Mouse (Mus musculus) lung, embryonic 15.5 days (tissue): ENCODE measurements around the gene Itga6. TPM values are rescaled to one million over a fixed set of nuclear protein-coding genes. Genes with fewer than 3 reads are reported as not detected.

Source experiments
- ATAC-seq: fragments of 200-750 bp; cut with Nextera tagmentation; 2 replicates; pipeline ENCODE4 v1.8.0; 2017; ENCODE audit warnings: moderate number of reproducible peaks, borderline replicate concordance; ENCODE audit not compliant: low FRiP score, low TSS enrichment; ENCODE audit errors: extremely low read depth
- H3K27ac ChIP-seq: fragments of 300-500 bp; sonication (generic); 2 replicates; pipeline ENCODE4 v1.5.1; 2015; ENCODE audit warnings: moderate library complexity, mild to moderate bottlenecking, inconsistent platforms
- H3K27me3 ChIP-seq: fragments of 300-500 bp; sonication (generic); 2 replicates; pipeline ENCODE4 v1.6.1; 2015; ENCODE audit warnings: inconsistent platforms
- H3K36me3 ChIP-seq: fragments of 300-500 bp; sonication (generic); 2 replicates; pipeline ENCODE4 v1.6.1; 2015; ENCODE audit warnings: inconsistent platforms
- H3K4me1 ChIP-seq: fragments of 300-500 bp; sonication (generic); 2 replicates; pipeline ENCODE4 v1.6.1; 2015; ENCODE audit warnings: inconsistent platforms
- H3K4me2 ChIP-seq: fragments of 300-500 bp; sonication (generic); 2 replicates; pipeline ENCODE4 v1.6.1; 2015; ENCODE audit warnings: inconsistent platforms, mild to moderate bottlenecking, moderate library complexity
- H3K4me3 ChIP-seq: fragments of 300-500 bp; sonication (generic); 2 replicates; pipeline ENCODE4 v1.5.1; 2015; ENCODE audit warnings: mild to moderate bottlenecking, inconsistent platforms
- H3K9ac ChIP-seq: fragments of 300-500 bp; sonication (generic); 2 replicates; pipeline ENCODE4 v1.6.1; 2015; ENCODE audit warnings: inconsistent platforms
- H3K9me3 ChIP-seq: fragments of 300-500 bp; sonication (generic); 2 replicates; pipeline ENCODE4 v1.6.1; 2016; ENCODE audit warnings: inconsistent platforms
- WGBS: fragments of 180-500 bp; shearing (Covaris S2); methylation state at CpG from one replicate; pipeline ENCODE4 v1.1.7; 2015; 5-methylcytosine and 5-hydroxymethylcytosine counted together
- polyA plus RNA-seq: library from polyadenylated mRNA; unstranded; fragments of >200 nt; fragmentation: Nextera tagmentation; extraction: Ambion mirVana; gene quantifications from 2 replicates; pipeline ENCODE4 v1.2.1, GENCODE M21; 2015

Gene Itga6
- polyA plus RNA-seq, 1 experiment from 2014 or later: 81.4 TPM

- Histone ChIP-seq H3K9ac (no peak overlapping the region), H3K9me3 (no peaks in the 10 kb centered on the region), H3K4me3 (no peak overlapping the region), H3K36me3 (no peaks in the 10 kb centered on the region), H3K27me3 (no peaks in the 10 kb centered on the region), H3K4me2 (no peak overlapping the region), H3K27ac (no peak overlapping the region), H3K4me1 (peaks cover 52% of the 10 kb centered on the region)
- WGBS: 89% methylated on average over 11 of the region's 11 CpGs
- ATAC-seq: no peak
Observed at GRCm38 (mm10) chr2:71810010-71810409, 64.6 kb downstream of the Itga6 start.

DNA sequence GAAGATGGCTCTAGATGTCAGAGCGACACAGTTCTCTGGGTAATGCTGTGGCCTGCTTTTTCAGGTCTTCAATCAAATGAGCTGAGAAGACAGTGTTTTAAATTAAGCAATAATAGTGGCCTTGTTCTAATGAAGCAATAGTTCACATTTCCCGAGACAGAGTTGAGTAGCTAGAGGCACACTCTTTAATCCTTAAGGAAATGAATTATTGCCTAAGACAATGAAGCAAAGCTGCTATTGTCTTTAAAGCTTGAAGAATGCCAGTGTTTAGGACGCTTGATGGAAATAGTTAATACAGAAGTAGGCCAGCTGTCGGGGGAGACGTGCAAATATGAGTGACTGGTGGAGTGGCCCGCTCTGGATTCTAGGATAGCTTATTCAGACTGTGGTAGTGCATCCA, 65.5 kb downstream of the Itga6 start:
- Histone ChIP-seq H3K9ac (no peak overlapping the region), H3K4me3 (no peak overlapping the region), H3K4me1 (peaks cover 52% of the 10 kb centered on the region), H3K36me3 (no peaks in the 10 kb centered on the region), H3K9me3 (no peaks in the 10 kb centered on the region), H3K27me3 (no peaks in the 10 kb centered on the region), H3K27ac (no peak overlapping the region), H3K4me2 (no peak overlapping the region)
- 36% methylated on average over 6 of the region's 6 CpGs for WGBS
- no peak for ATAC-seq

DNA sequence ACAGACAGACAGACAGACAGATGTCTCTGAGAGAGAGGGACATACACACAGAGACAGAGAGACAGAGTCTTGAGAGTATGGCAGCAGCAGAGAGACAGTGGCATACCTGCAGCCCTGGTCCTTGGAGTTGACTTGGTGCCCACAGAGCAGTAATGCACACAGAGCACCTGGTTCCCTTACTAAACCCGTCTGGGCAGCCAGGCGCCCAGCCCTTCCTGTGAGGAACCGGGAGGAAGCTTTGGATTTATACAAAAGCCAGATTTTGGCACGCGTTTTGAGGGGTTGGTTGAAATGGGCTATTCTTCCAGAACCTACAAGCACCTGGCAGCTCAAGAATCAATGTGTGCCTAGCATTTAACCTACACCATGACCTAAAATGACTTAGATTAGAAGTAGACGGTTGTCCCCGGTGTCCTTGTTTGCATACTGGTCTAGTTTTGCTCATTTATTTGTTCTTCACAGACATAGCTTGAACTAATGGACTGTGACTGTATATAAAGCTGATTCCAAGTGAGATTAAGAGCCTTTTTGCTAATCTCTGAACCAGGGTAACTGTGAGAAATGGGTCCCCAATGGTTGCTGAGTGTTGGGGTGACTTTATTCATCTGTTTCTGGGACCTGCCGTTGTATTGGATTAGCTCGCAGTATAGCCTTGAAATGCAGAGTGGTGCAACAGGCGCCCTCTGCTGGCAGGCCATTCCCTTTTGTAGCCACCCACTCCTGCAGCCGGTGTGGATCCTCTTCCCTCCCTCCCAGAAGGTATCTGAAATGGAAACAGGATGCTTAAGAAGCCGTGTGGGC, 67.0 kb downstream of the Itga6 start:
- Histone ChIP-seq H3K9me3 (no peaks in the 10 kb centered on the region), H3K27ac (peak overlapping the region; percentile 48), H3K27me3 (no peaks in the 10 kb centered on the region), H3K9ac (no peak overlapping the region), H3K4me1 (peaks cover 50% of the 10 kb centered on the region), H3K4me2 (peak overlapping the region; percentile 8), H3K36me3 (0 out of 2 replicates have a peak, but pooled peaks cover 2% of the 10 kb centered on the region), H3K4me3 (no peak overlapping the region)
- 21% methylated on average over 12 of the region's 12 CpGs for WGBS
- ATAC-seq: peak; percentile 49; the same call in 1 of the 2 replicates

GRCm38 (mm10) chr2:71813022-71813358, 67.6 kb downstream of the Itga6 start:
- Histone ChIP-seq H3K4me1 (peaks cover 50% of the 10 kb centered on the region), H3K4me2 (no peak overlapping the region), H3K36me3 (0 out of 2 replicates have a peak, but pooled peaks cover 2% of the 10 kb centered on the region), H3K27ac (no peak overlapping the region), H3K9me3 (no peaks in the 10 kb centered on the region), H3K9ac (no peak overlapping the region), H3K27me3 (no peaks in the 10 kb centered on the region), H3K4me3 (no peak overlapping the region)
- WGBS: 70% methylated on average over 6 of the region's 9 CpGs
- ATAC-seq: no peak

- H3K4me1 ChIP-seq: peaks cover 50% of the 10 kb centered on the region
- H3K27ac ChIP-seq: 0 out of 2 replicates have a peak overlapping the region, but pooled peaks have one; percentile 8
- ATAC-seq: 0 out of 2 replicates have a peak, but pooled peaks have one; percentile 31
- 55% methylated on average over 8 of the region's 8 CpGs for WGBS
- no peak overlapping the region for H3K9ac ChIP-seq
- no peaks in the 10 kb centered on the region for H3K9me3 ChIP-seq
- 0 out of 2 replicates have a peak, but pooled peaks cover 2% of the 10 kb centered on the region for H3K36me3 ChIP-seq
- H3K4me2 ChIP-seq: no peak overlapping the region
- H3K27me3 ChIP-seq: no peaks in the 10 kb centered on the region
- H3K4me3 ChIP-seq: no peak overlapping the region
Observed at GRCm38 (mm10) chr2:71813371-71813770, 68.0 kb downstream of the Itga6 start.

DNA sequence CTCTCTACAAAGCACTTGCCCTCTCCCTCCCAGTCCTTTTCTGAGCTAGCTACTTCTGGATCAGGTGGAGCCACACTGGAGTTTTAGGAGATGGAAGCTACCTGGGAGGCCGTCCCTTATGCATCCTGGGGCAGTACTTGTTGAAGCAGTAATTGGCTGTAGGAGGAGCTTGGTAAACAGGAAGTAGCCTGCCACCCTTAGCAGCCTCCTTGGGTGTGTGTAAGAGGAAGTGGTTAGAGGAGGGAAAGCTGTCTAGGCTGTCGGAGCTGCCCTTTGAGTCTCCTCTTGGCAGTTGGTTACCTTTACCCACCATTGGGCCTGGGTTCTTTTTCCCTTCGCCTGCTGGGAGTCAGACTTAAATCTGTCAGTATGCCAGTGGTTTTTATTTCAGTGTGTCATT, 68.6 kb downstream of the Itga6 start:
- Histone ChIP-seq H3K27ac (0 out of 2 replicates have a peak overlapping the region, but pooled peaks have one; percentile 8), H3K9ac (no peak overlapping the region), H3K27me3 (no peaks in the 10 kb centered on the region), H3K4me2 (no peak overlapping the region), H3K4me3 (no peak overlapping the region), H3K4me1 (peaks cover 50% of the 10 kb centered on the region), H3K36me3 (0 out of 2 replicates have a peak, but pooled peaks cover 5% of the 10 kb centered on the region), H3K9me3 (no peaks in the 10 kb centered on the region)
- no peak for ATAC-seq
- WGBS: 24% methylated on average over 3 of the region's 3 CpGs

DNA sequence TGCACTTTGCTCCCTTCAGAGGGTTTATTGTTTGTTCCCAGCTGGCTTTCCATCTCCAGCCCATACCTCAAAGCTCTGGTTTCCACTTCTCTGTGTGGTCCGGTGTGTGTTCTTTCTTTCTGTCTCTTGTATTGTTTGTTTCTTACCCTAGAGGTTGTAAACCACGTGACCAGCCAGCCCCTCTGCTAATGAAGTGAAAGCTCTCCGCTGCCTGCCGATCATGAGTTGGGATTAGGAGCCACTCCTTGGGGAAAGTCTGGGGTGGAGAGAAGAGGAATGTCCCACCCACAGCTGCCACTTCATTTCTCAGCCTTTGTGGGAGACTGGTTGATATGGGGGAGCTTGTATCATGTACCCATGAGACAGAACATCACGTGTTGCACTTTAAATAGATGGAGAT, 69.9 kb downstream of the Itga6 start:
- H3K4me2 ChIP-seq: no peak overlapping the region
- H3K9me3 ChIP-seq: no peaks in the 10 kb centered on the region
- no peak overlapping the region for H3K9ac ChIP-seq
- ATAC-seq: no peak
- no peak overlapping the region for H3K27ac ChIP-seq
- H3K4me1 ChIP-seq: peaks cover 50% of the 10 kb centered on the region
- H3K27me3 ChIP-seq: no peaks in the 10 kb centered on the region
- H3K36me3 ChIP-seq: 0 out of 2 replicates have a peak, but pooled peaks cover 6% of the 10 kb centered on the region
- no peak overlapping the region for H3K4me3 ChIP-seq
- 19% methylated on average over 5 of the region's 5 CpGs for WGBS

- no peak overlapping the region for H3K9ac ChIP-seq
- H3K27ac ChIP-seq: no peak overlapping the region
- H3K4me1 ChIP-seq: peaks cover 43% of the 10 kb centered on the region
- 0 out of 2 replicates have a peak, but pooled peaks cover 6% of the 10 kb centered on the region for H3K36me3 ChIP-seq
- peak; percentile 45; the same call in 1 of the 2 replicates for ATAC-seq
- H3K27me3 ChIP-seq: no peaks in the 10 kb centered on the region
- no peak overlapping the region; the same call in 1 of the 2 replicates for H3K4me2 ChIP-seq
- WGBS: 29% methylated on average over 14 of the region's 14 CpGs
- no peaks in the 10 kb centered on the region for H3K9me3 ChIP-seq
- H3K4me3 ChIP-seq: no peak overlapping the region
Observed at GRCm38 (mm10) chr2:71816391-71817041, 71.1 kb downstream of the Itga6 start.

GRCm38 (mm10) chr2:71824146-71824545, 78.7 kb downstream of the Itga6 start:
- Histone ChIP-seq H3K36me3 (peaks cover 16% of the 10 kb centered on the region), H3K27ac (no peak overlapping the region), H3K9ac (no peak overlapping the region), H3K27me3 (no peaks in the 10 kb centered on the region), H3K4me2 (no peak overlapping the region), H3K4me1 (no peaks in the 10 kb centered on the region), H3K4me3 (no peak overlapping the region), H3K9me3 (no peaks in the 10 kb centered on the region)
- ATAC-seq: no peak
- WGBS: 39% methylated on average over 13 of the region's 13 CpGs

DNA sequence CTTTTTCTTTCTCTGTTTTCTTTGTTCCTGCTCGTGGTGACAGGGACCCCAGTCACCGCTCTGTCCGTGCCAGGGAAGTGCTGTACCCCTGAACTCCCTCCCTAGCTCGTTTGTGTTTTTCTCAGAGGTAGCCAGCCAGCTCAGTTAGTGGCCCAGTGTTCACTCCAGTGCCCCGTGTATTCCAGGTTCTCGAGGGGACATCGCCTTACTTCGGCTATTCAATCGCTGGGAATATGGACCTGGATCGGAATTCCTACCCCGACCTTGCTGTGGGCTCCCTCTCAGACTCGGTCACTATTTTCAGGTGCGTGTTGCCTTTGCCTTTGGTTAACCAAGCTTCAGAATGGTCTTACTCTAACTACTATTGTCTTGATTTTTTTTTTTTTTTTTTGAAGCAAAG, 82.3 kb downstream of the Itga6 start:
- H3K4me3 ChIP-seq: no peak overlapping the region
- H3K4me2 ChIP-seq: no peak overlapping the region
- no peaks in the 10 kb centered on the region for H3K27me3 ChIP-seq
- no peak for ATAC-seq
- H3K4me1 ChIP-seq: no peaks in the 10 kb centered on the region
- 72% methylated on average over 13 of the region's 13 CpGs for WGBS
- no peaks in the 10 kb centered on the region for H3K9me3 ChIP-seq
- H3K36me3 ChIP-seq: peaks cover 19% of the 10 kb centered on the region
- no peak overlapping the region for H3K9ac ChIP-seq
- no peak overlapping the region for H3K27ac ChIP-seq

- no peak for ATAC-seq
- 39% methylated on average over 11 of the region's 11 CpGs for WGBS
- no peak overlapping the region for H3K9ac ChIP-seq
- peaks cover 17% of the 10 kb centered on the region for H3K36me3 ChIP-seq
- H3K4me2 ChIP-seq: no peak overlapping the region
- H3K27me3 ChIP-seq: no peaks in the 10 kb centered on the region
- no peak overlapping the region for H3K27ac ChIP-seq
- no peaks in the 10 kb centered on the region for H3K9me3 ChIP-seq
- H3K4me3 ChIP-seq: no peak overlapping the region
- no peaks in the 10 kb centered on the region for H3K4me1 ChIP-seq
Observed at GRCm38 (mm10) chr2:71828928-71829327, 83.5 kb downstream of the Itga6 start.

DNA sequence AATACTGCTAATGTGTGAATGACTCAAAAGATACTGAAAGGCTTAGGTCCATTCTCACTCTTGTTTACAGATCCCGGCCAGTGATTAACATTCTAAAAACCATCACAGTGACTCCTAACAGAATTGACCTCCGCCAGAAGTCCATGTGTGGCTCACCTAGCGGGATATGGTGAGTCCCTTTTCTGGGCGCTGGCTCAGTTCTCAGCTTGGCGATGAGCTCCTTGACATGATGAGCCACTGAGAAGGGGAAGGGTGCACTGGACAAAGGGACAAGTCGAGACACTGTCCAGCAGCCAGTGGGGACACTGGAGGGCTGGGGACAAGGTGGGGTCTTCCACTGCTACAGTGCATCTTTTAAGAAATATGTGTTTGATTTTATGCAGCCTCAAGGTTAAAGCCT, 88.2 kb downstream of the Itga6 start:
- 80% methylated on average over 6 of the region's 6 CpGs for whole genome bisulfite sequencing
- H3K4me1 ChIP-seq: no peaks in the 10 kb centered on the region
- H3K9me3 ChIP-seq: no peaks in the 10 kb centered on the region
- no peak overlapping the region for H3K27ac ChIP-seq
- no peak for ATAC-seq
- H3K9ac ChIP-seq: no peak overlapping the region
- H3K36me3 ChIP-seq: peaks cover 17% of the 10 kb centered on the region
- no peaks in the 10 kb centered on the region for H3K27me3 ChIP-seq
- H3K4me2 ChIP-seq: no peak overlapping the region
- H3K4me3 ChIP-seq: no peak overlapping the region
